Mouse (Mus musculus) hindlimb bud, embryonic 11.5 days (tissue): ENCODE data around the gene 4930550C14Rik.

Experiments used
- DNase-seq: peaks from one replicate; pipeline ENCODE4 v3.0.0-alpha.2; 2012; ENCODE audit warnings: low read depth, low spot score; ENCODE audit errors: extremely low spot score

Gene 4930550C14Rik

GRCm38 (mm10) chr9:53402291-53402711 is at the start of gene 4930550C14Rik:
Gene 4930550C14Rik, plus strand, starts transcription at chr9:53402325.
- no peak for DNase-seq

- no peak for DNase-seq
These were observed 49.0 kb upstream of the 4930550C14Rik start for GRCm38 (mm10) chr9:53353161-53353560.

GRCm38 (mm10) chr9:53356219-53357155 is 45.6 kb upstream of the 4930550C14Rik start:
- no peak for DNase-seq

- DNase-seq: no peak
These were observed 30.8 kb upstream of the 4930550C14Rik start for GRCm38 (mm10) chr9:53371339-53371738.

GRCm38 (mm10) chr9:53375907-53376306 is 26.2 kb upstream of the 4930550C14Rik start:
- DNase-seq: no peak

GRCm38 (mm10) chr9:53376820-53377219 is 25.3 kb upstream of the 4930550C14Rik start:
- DNase-seq: no peak

- DNase-seq: no peak
These were observed 24.5 kb upstream of the 4930550C14Rik start for GRCm38 (mm10) chr9:53377597-53377996.

DNA sequence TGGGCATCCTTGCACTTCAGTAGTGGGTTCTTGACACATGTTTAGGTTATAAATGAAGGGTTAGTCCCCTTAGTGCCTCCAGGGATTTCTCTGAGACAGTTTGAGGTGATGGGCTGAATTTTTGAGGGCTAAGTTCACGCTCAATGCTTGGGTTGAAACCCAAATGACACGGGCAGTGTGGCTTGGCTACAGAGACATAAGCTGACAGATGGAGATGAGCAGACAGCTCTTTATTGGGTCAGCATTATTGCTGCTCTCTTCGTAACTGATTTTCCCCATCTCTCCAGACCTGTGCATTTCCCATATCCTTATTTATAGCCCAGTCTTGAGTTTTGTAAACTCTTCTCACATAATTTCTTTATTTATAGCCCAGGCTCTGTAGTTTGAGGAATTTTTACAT is 24.0 kb upstream of the 4930550C14Rik start:
- DNase-seq: no peak

- no peak for DNase-seq
These were observed 21.5 kb upstream of the 4930550C14Rik start for GRCm38 (mm10) chr9:53380595-53380994.

GRCm38 (mm10) chr9:53381113-53381615 is 21.0 kb upstream of the 4930550C14Rik start:
- no peak for DNase-seq

DNA sequence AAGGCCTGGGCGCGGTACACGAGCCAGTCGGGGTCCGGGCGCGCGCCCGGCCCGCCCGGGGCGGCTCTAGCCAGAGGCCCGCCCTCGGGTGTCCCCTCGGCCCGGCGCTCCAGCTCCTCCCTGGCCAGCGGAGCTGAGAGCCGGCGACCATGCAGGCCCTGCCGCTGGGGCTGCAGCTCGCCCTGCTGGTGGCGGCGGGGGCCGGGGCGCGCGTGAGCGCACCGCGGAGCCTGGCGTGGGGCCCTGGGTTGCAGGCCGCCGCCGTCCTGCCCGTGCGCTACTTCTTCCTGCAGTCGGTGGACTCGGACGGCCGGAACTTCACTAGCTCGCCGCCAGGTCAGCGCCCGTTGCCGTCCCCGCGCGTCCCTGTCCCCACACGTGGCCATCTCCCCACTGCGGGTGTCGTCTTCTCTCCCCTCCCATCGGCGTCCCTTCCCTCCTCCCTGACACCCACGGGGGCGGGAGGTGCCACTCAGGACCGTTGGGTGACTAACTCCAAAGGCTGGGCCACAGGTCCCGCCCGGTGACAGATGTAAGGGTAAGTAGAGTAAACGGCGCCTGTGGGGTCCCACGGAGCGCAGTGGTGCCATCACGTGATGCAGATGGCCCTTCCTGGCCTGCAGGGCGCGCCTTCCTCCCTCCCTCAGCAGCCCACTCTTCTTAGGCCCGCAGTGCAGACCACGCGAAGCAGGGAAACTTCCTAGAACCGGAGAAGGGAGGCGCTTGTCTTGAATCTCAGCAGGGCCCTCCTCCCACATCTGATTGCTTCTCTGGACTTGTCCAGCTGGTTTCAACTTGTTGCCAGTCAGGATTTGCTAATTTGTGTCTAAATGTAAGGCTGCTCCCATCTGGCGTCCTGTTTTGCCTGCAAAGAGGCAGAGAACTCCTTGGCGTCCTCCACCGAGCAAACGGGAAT is 17.9 kb upstream of the 4930550C14Rik start, which contains the start of gene Kdelc2:
Kdelc2 (plus strand) TSS at position 75 of the 916 bp plus-strand sequence.
- peak; percentile 72 for DNase-seq

DNA sequence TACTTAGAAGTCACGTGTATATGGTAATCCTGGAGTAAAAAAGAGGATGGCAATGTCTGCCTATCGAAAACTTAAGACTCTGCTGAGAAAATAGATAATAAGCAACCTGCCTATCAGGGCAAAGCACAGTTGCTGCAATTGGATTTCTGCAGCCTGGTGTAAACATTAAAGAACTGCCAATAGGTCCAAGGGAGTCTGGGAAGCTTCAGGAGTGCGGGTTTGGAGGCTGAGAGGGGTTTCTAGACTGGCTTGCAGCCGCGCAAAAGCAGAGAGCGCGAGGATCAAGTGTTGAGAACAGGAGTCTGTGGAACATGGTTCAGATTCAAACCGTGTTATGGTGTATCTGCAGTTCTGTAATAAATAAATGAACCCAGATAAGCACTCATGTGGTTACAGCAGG is 17.3 kb upstream of the 4930550C14Rik start:
- no peak for DNase-seq

DNA sequence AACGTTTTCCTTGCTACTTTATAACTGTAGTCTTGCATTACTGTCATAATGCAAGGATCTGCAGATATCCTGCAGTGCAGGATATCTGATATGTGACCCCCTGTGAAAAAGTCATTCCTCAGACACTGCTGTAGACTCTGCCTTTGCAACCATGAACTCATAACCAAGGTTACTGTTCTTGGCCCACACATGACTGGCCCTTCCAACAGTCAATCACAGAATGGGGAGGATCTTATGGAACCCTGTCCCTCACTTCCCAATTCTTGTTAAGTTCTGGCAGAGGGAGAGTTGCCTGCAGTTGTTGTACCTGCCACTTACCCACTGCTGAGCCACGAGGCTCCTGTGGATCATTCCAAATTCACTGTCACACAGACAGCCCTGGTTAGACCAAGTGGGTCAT is 14.7 kb upstream of the 4930550C14Rik start:
- DNase-seq: no peak

- DNase-seq: no peak
These were observed 13.0 kb upstream of the 4930550C14Rik start for GRCm38 (mm10) chr9:53389109-53389508.

GRCm38 (mm10) chr9:53390136-53390535 is 12.0 kb upstream of the 4930550C14Rik start:
- DNase-seq: no peak

DNA sequence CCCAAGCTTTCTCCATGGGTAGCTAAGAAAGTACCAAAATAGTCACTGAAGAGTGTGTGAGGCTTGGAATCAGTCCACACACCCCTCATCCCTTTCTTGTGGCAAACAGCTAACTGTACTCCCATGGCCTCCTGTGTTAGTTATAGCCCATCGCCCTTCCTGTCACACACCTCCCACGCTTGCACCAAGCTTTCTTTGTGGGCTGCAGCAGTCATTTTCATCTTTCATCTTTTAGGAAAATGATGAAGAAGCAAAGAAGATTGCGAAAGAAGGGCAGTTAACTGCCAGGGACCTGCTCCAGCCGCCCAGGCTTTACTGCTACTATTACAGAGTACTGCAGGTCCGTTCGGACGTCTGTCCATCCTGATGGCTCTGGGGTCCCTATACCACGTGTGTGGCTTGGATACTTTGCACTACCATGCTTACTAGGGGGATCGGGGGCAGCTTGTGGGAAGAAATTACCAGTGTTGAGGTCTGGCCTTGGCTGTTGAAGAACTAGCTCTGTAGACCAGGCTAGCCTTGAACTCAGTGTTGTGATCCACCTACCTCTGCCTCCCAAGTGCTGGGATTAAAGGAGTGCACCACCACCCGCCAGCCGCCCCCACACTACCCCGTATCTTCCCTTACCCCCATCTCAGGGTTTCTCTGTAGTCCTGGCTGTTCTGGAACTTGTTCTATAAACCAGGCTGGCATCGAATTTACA is 4.3 kb upstream of the 4930550C14Rik start:
- DNase-seq: no peak

GRCm38 (mm10) chr9:53398388-53398700 is 3.8 kb upstream of the 4930550C14Rik start:
- no peak for DNase-seq

- no peak for DNase-seq
These were observed 2.6 kb upstream of the 4930550C14Rik start for GRCm38 (mm10) chr9:53399537-53399936.

- DNase-seq: no peak
These were observed 1.4 kb upstream of the 4930550C14Rik start for GRCm38 (mm10) chr9:53400696-53401095.

DNA sequence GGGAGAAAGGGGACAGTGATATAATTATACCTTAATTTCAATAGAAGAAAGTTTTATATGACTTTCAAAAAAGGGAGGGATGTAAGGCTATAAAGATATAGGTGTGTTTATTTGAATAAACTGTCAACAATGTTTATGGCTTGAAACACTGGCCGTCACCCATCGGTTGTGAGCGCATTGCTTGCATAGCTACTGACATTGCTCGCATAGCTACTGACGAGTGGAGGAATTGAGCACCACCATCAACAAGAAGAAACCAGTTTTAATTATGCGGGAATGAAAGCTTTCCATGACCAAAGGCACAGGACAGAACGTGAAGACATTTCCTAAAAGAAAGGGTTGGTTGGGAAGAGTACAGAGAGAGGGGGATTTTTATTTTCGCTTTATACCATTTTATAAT is 979 bp upstream of the 4930550C14Rik start:
- no peak for DNase-seq

DNA sequence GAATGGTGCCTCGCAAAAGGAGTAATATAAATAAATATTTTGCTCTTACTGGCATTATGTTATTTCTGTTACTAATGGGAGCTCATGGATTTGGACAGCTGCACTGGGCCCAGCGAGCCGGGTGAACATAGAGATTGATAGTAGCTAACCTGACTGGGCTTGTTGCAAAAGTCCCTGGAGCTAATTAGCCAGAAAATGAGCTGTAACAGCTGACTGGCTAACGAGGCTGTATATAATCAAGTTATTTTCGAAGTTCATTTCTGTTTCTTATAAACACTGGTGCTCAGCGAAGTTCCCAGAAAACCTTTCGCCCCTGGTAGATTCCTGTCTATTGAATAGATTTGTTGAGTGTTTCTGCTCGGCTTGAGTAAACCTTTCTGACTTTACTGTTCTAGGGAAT is 866 bp downstream of the 4930550C14Rik start:
- DNase-seq: no peak
